Mouse (Mus musculus) embryonic facial prominence, embryonic 15.5 days (tissue): ENCODE results near the gene Gtf2i. TPM values are rescaled to one million over a fixed set of nuclear protein-coding genes. Genes with fewer than 3 reads are reported as not detected.

Experiments
- ATAC-seq: fragments of 200-750 bp; cut with Nextera tagmentation; 2 replicates; pipeline ENCODE4 v1.8.0; 2017; ENCODE audit warnings: low read depth, moderate TSS enrichment; ENCODE audit not compliant: insufficient number of reproducible peaks, low FRiP score, low TSS enrichment
- H3K27ac ChIP-seq: fragments of 300-500 bp; sonication (generic); replicated peaks from 2 replicates; pipeline ENCODE4 v1.5.1; 2015; ENCODE audit warnings: mild to moderate bottlenecking, inconsistent platforms
- H3K27me3 ChIP-seq: fragments of 300-500 bp; sonication (generic); 2 replicates; pipeline ENCODE4 v1.6.1; 2015; ENCODE audit warnings: inconsistent platforms
- H3K36me3 ChIP-seq: fragments of 300-500 bp; sonication (generic); 2 replicates; pipeline ENCODE4 v1.6.1; 2015; ENCODE audit warnings: mild to moderate bottlenecking, inconsistent platforms
- H3K4me1 ChIP-seq: fragments of 300-500 bp; sonication (generic); 2 replicates; pipeline ENCODE4 v1.6.1; 2015; ENCODE audit warnings: inconsistent platforms
- H3K4me2 ChIP-seq: fragments of 300-500 bp; sonication (generic); replicated peaks from 2 replicates; pipeline ENCODE4 v1.6.1; 2015; ENCODE audit warnings: mild to moderate bottlenecking, inconsistent platforms
- H3K4me3 ChIP-seq: fragments of 300-500 bp; sonication (generic); replicated peaks from 2 replicates; pipeline ENCODE4 v1.5.1; 2015; ENCODE audit warnings: mild to moderate bottlenecking, inconsistent platforms
- H3K9ac ChIP-seq: fragments of 300-500 bp; sonication (generic); 2 replicates; pipeline ENCODE4 v1.6.1; 2015; ENCODE audit warnings: inconsistent platforms
- H3K9me3 ChIP-seq: fragments of 300-500 bp; sonication (generic); replicated peaks from 2 replicates; pipeline ENCODE4 v1.6.1; 2016; ENCODE audit warnings: inconsistent platforms
- WGBS: fragments of 180-500 bp; shearing (Covaris S2); methylation state at CpG from one replicate; pipeline ENCODE4 v1.1.7; 2015; 5-methylcytosine and 5-hydroxymethylcytosine counted together
- polyA plus RNA-seq: library from polyadenylated mRNA; unstranded; fragments of >200 nt; fragmentation: Nextera tagmentation; extraction: Ambion mirVana; gene quantifications from 2 replicates; pipeline ENCODE4 v1.2.1, GENCODE M21; 2015

Gtf2i gene
- polyA plus RNA-seq, 1 experiment from 2014 or later, result 202 TPM

DNA sequence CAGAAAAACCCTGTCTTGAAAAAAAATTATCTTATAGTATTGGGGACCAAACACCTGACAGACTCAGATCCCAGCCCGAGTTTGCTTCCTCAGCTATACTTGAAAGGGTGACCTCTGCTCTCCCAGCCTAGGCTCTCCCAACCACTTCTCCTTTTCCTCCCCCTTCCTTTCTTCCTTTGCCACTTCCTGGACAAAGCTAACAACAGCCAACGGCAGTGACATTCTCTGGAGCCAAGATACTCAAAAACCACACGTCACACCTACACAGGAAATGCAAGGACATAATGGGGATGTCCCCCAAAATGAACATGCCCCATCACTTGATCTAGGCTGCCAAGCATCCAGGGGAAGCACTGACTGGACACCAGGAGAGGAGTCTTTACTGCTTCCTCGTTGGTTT, 56.2 kb downstream of the Gtf2i start:
- H3K36me3 ChIP-seq, result peaks cover 92% of the 10 kb centered on the region
- H3K4me3 ChIP-seq, result no peak overlapping the region
- H3K4me1 ChIP-seq, result no peaks in the 10 kb centered on the region
- WGBS, result 81% methylated on average over 4 of the region's 4 CpGs
- no peak overlapping the region for H3K27ac ChIP-seq
- H3K9ac ChIP-seq, result no peak overlapping the region
- ATAC-seq, result no peak
- no peak overlapping the region for H3K4me2 ChIP-seq
- H3K27me3 ChIP-seq, result no peaks in the 10 kb centered on the region
- H3K9me3 ChIP-seq, result no peaks in the 10 kb centered on the region

GRCm38 (mm10) chr5:134257349-134258031, 57.1 kb downstream of the Gtf2i start:
- ATAC-seq, result no peak
- Histone ChIP-seq H3K4me1 (no peaks in the 10 kb centered on the region), H3K9me3 (no peaks in the 10 kb centered on the region), H3K4me3 (no peak overlapping the region), H3K4me2 (no peak overlapping the region), H3K27ac (no peak overlapping the region), H3K36me3 (peaks cover 92% of the 10 kb centered on the region), H3K27me3 (no peaks in the 10 kb centered on the region), H3K9ac (no peak overlapping the region)
- WGBS, result 95% methylated on average over 13 of the region's 13 CpGs

- Histone ChIP-seq H3K27ac (no peak overlapping the region), H3K4me3 (no peak overlapping the region), H3K9me3 (no peaks in the 10 kb centered on the region), H3K4me1 (no peaks in the 10 kb centered on the region), H3K27me3 (no peaks in the 10 kb centered on the region), H3K9ac (no peak overlapping the region), H3K36me3 (peaks cover 92% of the 10 kb centered on the region), H3K4me2 (no peak overlapping the region)
- WGBS, result 90% methylated on average over 10 of the region's 10 CpGs
- ATAC-seq, result no peak
Measured at GRCm38 (mm10) chr5:134255294-134255693, 59.3 kb downstream of the Gtf2i start.

- Histone ChIP-seq H3K9me3 (no peaks in the 10 kb centered on the region), H3K36me3 (peaks cover 91% of the 10 kb centered on the region), H3K9ac (no peak overlapping the region), H3K4me3 (no peak overlapping the region), H3K27me3 (no peaks in the 10 kb centered on the region), H3K4me2 (no peak overlapping the region), H3K4me1 (no peaks in the 10 kb centered on the region), H3K27ac (no peak overlapping the region)
- no peak for ATAC-seq
- WGBS, result 68% methylated on average over 3 of the region's 3 CpGs
Measured at GRCm38 (mm10) chr5:134253806-134254205, 60.8 kb downstream of the Gtf2i start.

- Histone ChIP-seq H3K9ac (no peak overlapping the region), H3K27ac (no peak overlapping the region), H3K4me1 (no peaks in the 10 kb centered on the region), H3K9me3 (no peaks in the 10 kb centered on the region), H3K36me3 (peaks cover 96% of the 10 kb centered on the region), H3K27me3 (no peaks in the 10 kb centered on the region), H3K4me3 (no peak overlapping the region), H3K4me2 (no peak overlapping the region)
- no peak for ATAC-seq
- WGBS, result 95% methylated on average over 4 of the region's 4 CpGs
Measured at GRCm38 (mm10) chr5:134251083-134251482, 63.5 kb downstream of the Gtf2i start.

GRCm38 (mm10) chr5:134250601-134251000, 64.0 kb downstream of the Gtf2i start:
- WGBS, result 92% methylated on average over 3 of the region's 3 CpGs
- ATAC-seq, result no peak
- peaks cover 96% of the 10 kb centered on the region for H3K36me3 ChIP-seq
- no peaks in the 10 kb centered on the region for H3K9me3 ChIP-seq
- no peak overlapping the region for H3K4me3 ChIP-seq
- no peak overlapping the region for H3K4me2 ChIP-seq
- no peaks in the 10 kb centered on the region for H3K4me1 ChIP-seq
- H3K27me3 ChIP-seq, result no peaks in the 10 kb centered on the region
- H3K27ac ChIP-seq, result no peak overlapping the region
- no peak overlapping the region for H3K9ac ChIP-seq

GRCm38 (mm10) chr5:134249245-134249649, 65.3 kb downstream of the Gtf2i start:
- H3K4me3 ChIP-seq, result no peak overlapping the region
- ATAC-seq, result no peak
- H3K36me3 ChIP-seq, result peaks cover 96% of the 10 kb centered on the region
- H3K9ac ChIP-seq, result no peak overlapping the region
- no peaks in the 10 kb centered on the region for H3K27me3 ChIP-seq
- H3K4me2 ChIP-seq, result no peak overlapping the region
- no peaks in the 10 kb centered on the region for H3K4me1 ChIP-seq
- H3K9me3 ChIP-seq, result no peaks in the 10 kb centered on the region
- WGBS, result 82% methylated on average over 8 of the region's 8 CpGs
- no peak overlapping the region for H3K27ac ChIP-seq

DNA sequence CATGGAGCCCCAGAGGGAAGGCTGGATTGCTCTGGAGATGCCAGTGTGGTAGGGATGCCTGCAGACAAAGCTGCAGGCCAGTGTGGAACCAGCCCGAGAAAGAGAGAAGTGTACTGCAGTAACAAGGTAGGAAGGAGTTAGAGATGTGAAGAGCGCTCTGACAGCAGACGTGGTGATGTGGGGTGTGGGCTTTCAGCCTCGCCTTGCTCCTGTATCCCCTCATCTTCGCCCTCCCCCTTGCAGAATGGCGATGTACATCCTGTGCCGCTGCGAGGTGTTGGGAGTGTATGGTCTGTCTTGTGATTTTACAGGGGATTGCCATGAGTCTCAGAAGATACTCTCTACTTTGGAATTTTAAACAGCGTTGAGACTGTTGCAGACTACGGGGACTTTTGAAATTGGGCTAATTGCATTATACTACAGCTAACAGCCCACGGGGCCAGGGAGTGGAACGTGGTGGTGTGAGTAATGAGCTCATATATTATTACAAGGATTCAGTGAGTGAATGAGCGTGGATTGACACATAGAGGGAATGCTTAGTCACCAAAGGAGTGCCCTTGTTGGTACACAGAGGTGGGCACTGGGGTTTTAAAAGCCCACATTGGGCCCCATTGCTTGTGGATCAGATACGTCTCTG, 65.8 kb downstream of the Gtf2i start:
- no peak overlapping the region for H3K9ac ChIP-seq
- WGBS, result 88% methylated on average over 14 of the region's 14 CpGs
- no peak for ATAC-seq
- H3K36me3 ChIP-seq, result peaks cover 98% of the 10 kb centered on the region
- H3K27ac ChIP-seq, result no peak overlapping the region
- H3K4me2 ChIP-seq, result no peak overlapping the region
- H3K4me3 ChIP-seq, result no peak overlapping the region
- H3K4me1 ChIP-seq, result no peaks in the 10 kb centered on the region
- no peaks in the 10 kb centered on the region for H3K27me3 ChIP-seq
- H3K9me3 ChIP-seq, result no peaks in the 10 kb centered on the region

DNA sequence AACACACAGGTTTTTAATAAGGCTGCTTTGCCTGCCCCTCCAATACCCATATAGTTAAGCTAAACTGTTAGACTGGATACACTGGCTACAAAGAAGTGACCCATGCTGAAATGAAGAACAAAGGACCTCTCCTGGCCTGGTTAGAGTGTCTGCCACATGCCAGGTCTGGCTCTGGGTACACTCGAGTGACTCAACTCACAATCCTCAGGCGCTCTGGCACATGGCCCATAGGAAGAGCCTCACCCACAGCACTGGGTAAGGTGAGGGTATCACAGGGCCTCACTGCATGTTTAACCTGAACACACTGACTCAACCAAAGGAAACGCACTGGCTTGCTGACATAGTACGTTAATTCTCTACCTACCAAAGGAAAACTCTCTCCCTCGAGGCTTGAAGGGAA, 68.4 kb downstream of the Gtf2i start:
- H3K4me3 ChIP-seq, result no peak overlapping the region
- no peak overlapping the region for H3K9ac ChIP-seq
- H3K36me3 ChIP-seq, result peaks cover 98% of the 10 kb centered on the region
- H3K4me1 ChIP-seq, result no peaks in the 10 kb centered on the region
- no peak overlapping the region for H3K27ac ChIP-seq
- no peak for ATAC-seq
- no peak overlapping the region for H3K4me2 ChIP-seq
- no peaks in the 10 kb centered on the region for H3K9me3 ChIP-seq
- H3K27me3 ChIP-seq, result no peaks in the 10 kb centered on the region
- WGBS, result 79% methylated on average over 5 of the region's 5 CpGs

DNA sequence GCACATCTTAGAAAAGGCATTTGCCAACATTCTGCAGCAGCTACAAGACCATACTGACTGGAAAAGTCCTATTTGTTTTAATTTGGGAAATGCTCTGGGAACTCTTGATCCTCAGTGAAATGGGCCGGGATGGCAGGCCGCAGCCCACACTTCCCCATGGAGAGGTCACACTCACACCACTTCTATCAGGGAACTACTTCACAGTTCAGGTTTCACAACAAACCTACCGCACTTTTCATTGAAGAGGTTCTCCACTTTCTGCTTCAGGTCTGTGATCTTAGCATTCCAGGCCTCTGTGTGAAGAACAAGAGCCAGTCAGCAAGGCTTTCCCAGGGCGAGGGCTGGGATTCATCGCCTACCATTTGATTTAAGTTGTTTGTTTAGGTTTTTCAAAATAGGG, 69.7 kb downstream of the Gtf2i start:
- H3K27ac ChIP-seq, result no peak overlapping the region
- H3K4me3 ChIP-seq, result no peak overlapping the region
- ATAC-seq, result no peak
- 92% methylated on average over 5 of the region's 5 CpGs for WGBS
- no peaks in the 10 kb centered on the region for H3K4me1 ChIP-seq
- no peaks in the 10 kb centered on the region for H3K9me3 ChIP-seq
- H3K27me3 ChIP-seq, result no peaks in the 10 kb centered on the region
- H3K9ac ChIP-seq, result no peak overlapping the region
- H3K4me2 ChIP-seq, result no peak overlapping the region
- peaks cover 100% of the 10 kb centered on the region for H3K36me3 ChIP-seq

- Histone ChIP-seq H3K4me3 (no peak overlapping the region), H3K9me3 (no peaks in the 10 kb centered on the region), H3K4me1 (no peaks in the 10 kb centered on the region), H3K4me2 (no peak overlapping the region), H3K36me3 (peaks cover 100% of the 10 kb centered on the region), H3K9ac (no peak overlapping the region), H3K27me3 (no peaks in the 10 kb centered on the region), H3K27ac (no peak overlapping the region)
- WGBS, result 90% methylated on average over 26 of the region's 26 CpGs
- ATAC-seq, result no peak
Measured at GRCm38 (mm10) chr5:134243661-134244436, 70.7 kb downstream of the Gtf2i start.
